Mouse (Mus musculus) lung, adult 2 months (tissue): ENCODE measurements at regions not wholly inside any gene's neighbourhood (a gene's known extent, or its start where the extent isn't known, plus 50 kb on each side); places are given as distances from the start of the nearest gene placed in this dataset.

Source experiments
- CTCF ChIP-seq: fragments of 200-500 bp; IDR thresholded peaks from 2 replicates; pipeline ENCODE4 v1.5.1; 2011; ENCODE audit warnings: mild to moderate bottlenecking, low read length, control low read depth; ENCODE audit not compliant: insufficient read depth
- POLR2A ChIP-seq: fragments of 200-500 bp; IDR thresholded peaks from 2 replicates; pipeline ENCODE4 v1.6.1; 2011; ENCODE audit warnings: low read depth, mild to moderate bottlenecking, control low read depth, low read length, borderline replicate concordance; ENCODE audit errors: extremely low read depth

- TF ChIP-seq CTCF (no peak), POLR2A (no peak)
These were observed 61.1 kb upstream of the Adamts16 start for GRCm38 (mm10) chr13:70902727-70903126.
